Mouse (Mus musculus) cerebellum, adult 18-20 months (tissue): ENCODE measurements around the gene Tbc1d16.

Experiments used
- DNase-seq, 2 experiments: peaks; one replicate each; pipeline ENCODE4 v3.0.0; 2021

The Tbc1d16 gene

DNA sequence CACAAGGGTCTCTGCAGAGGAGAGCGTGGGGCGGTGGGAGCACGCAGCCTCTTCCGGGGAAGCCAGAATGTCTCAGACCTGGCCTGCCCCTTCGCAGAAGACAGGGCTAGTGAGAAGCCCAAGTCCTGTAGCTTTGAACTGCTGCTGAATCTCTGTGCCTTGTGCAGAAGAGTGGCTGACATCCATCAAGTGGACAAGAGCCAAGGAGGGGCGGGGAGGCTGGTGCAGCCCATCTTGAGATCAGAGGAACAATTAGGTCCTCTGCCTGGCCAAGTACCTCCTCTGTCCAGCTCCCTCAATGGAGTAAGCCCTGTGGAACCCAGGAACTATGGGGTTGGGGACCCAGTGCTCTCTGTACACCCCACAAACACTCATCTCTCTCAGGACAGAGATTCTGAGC lies 89.3 kb downstream of the Tbc1d16 start:
- no peak for DNase-seq

DNA sequence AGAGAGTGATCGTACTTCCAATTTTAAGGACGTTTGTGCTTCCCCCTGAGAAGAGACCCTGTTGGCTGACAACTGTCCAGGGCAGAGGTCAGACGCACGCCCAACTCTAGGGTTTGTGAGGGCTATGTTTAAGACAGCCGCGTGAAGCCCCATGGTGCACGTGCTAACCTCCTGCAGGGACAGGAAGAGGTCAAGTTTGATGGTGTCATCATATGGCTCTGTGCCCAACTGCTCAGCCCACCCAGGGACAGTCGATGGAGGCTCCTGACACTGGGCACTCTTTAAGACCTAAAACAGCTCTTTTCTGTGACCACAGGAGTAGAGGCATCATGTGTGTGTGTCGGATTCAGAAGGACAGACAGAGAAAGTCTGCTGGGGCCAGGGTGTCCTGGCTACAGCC lies 90.1 kb downstream of the Tbc1d16 start:
- no peak for DNase-seq

GRCm38 (mm10) chr11:119134586-119134985 lies 93.7 kb downstream of the Tbc1d16 start:
- DNase-seq: peak; percentile 24 to 42

DNA sequence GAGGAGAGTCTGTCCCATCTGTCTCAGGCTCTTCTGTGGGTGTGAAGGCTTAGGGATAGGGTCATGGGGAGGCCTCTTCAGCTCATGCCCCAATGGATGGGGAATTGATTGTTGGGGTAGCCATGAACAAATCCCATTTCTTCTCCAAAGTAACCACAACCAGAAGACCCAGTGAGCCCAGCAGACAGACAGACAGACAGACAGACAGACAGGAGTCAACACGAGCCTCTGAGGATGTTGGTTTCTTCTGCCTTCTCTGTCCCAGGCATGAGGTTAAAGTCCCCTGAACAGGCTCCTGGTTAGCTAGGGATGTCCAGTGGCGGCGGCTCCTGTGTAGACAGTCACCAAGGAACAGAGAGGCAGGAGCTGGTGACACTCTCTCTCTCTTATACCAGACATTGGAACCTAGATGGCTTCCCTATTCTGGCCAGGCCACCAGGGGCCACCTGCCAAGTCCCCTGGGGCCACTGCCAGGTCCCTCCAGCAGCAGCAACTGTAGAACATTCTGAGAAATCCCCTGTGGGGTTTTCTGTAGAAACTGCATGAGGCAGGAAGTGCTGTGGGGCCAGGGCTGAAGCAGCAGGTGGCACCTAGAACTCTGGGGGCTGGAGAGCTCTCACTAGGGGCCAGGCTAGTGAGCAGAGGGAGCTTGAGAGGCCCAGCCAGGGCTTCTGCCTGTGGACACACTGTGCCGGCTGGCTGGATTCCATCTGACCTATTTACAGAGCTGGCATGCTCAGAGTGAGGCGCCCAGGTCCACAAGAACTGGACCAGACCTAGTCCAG lies 94.7 kb downstream of the Tbc1d16 start:
- peak; percentile 94 to 96 for DNase-seq

- no peak for DNase-seq
Measured at GRCm38 (mm10) chr11:119132198-119133035, 95.9 kb downstream of the Tbc1d16 start.

DNA sequence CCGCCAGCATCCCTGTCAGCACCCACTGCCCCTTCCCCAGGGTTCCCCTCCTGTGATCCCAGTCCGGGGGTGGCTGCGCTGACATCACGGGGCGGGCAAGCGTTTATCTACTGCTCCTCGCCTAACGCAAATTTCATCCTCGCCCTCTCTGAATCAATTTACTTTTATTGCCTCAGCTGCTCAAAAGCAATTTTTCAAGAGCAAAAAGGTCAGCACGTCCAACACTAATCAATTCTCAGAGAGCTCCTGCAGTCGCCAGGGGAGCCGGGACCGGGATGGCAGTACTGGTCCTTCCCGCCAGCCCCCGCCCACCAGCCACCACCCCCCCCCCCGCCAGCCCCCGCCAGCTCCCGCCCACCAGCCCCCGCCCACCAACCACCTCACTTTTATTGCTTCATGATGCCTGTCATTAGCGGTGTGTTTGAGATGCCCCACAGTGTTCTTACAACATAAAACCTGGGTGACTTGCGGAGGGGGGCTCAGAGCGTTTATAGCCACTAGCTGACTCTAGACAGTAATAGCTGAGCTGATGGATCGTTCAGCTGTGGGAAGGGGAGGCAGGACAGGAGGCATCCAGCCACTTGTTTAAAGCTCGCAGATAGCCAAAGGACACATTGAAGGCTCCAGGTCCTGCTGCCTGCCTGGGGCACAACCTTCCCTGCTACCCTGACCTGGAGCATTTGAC lies 98.1 kb downstream of the Tbc1d16 start:
- no peak for DNase-seq

GRCm38 (mm10) chr11:119129281-119130058 lies 98.8 kb downstream of the Tbc1d16 start:
- no peak for DNase-seq

DNA sequence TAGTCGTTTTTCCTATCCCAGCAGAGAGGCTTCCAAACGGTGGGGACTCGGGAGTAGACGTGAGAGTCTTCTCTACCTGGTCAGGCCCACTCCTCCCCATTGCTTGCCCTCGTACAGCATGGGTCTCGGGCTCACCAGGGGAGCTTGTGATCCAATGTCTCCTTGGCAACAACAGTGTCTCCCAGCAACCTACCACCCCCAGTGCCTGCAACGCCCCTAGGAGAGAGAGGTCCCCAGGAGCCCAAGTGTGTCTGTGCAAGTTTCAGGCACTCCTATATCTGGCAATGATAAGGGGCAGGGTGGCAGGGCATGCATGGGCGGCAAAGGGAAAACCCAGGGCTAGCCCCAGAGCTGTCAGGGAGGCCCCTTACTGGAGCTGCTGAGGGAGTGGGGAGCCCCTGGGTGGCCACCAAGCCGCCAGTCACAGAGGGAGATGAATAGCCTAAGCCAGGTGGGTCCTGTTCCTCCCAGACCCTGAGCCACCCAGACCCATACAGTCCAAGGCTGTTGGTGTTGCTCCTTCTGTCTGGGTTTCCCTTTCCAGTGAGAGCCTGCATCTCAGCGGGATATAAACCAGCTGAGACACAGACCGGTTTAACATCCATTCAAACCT lies 99.5 kb downstream of the Tbc1d16 start:
- DNase-seq: no peak

- no peak for DNase-seq
Measured at GRCm38 (mm10) chr11:119127686-119128473, 100.4 kb downstream of the Tbc1d16 start.

DNA sequence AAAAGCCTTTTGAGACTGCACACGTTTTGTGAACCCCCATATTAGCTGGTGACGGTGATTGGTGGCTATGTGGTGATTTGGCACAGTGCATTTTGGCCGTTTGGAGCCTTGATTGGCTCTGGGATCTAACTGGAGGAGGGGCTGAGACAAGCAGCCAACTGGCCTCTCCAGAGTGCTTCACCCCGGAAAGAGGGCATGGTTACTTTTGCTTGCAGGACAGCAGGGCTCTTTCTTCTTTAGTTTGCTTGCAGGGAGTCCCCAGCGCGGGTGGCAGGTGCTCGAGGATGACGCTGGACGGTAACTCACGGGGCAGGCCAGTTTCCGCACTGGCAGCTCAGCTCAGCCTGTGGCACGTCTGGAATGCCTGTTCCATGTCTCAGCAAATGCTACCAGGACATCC lies 101.2 kb downstream of the Tbc1d16 start:
- DNase-seq: no peak

DNA sequence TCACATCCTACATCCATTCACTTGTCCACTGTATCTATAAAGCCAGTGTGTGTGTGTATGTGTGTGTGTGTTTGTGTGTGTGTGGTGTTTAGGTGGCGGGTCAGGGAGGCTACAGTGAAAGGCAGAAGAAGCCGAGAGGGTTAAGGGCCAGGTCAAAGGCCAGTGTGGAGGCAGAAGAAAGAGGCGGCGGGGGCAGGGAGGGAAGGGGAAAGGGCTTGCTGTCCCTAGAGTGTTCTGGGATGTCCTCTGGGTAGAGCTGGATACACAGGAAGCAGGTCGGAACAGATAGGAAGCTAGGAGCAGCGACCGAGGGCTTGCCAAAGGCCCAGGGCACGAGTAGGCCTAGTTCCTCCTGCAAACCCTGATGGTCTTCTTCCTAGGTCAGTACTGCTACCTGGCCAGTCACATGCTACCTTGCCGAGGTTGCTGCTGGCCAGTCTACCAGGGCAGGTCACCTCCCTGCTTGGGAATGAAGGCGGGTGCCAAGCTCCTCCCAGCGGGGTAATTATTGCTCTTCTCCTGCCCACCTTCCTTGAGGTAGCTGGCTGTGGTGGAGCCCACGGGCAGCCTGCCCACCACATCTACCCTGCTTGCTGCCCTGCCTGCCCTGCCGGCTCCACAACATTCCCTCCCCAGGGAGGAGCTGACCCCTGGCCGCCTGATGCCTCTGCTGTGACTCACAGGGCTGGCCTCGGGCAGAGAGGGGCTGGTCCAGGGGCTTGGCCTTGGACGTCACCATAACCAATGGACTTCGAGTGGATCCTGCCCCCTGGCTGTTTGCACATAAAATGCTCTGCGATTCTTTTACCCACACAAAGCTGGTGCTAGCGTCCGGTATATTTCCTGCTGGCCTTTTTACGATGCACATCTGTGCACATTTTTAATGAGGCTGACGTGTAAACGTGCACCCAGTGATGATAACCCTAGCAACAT lies 102.1 kb downstream of the Tbc1d16 start:
- DNase-seq: peak in 1 of 2 experiments; percentile 25

DNA sequence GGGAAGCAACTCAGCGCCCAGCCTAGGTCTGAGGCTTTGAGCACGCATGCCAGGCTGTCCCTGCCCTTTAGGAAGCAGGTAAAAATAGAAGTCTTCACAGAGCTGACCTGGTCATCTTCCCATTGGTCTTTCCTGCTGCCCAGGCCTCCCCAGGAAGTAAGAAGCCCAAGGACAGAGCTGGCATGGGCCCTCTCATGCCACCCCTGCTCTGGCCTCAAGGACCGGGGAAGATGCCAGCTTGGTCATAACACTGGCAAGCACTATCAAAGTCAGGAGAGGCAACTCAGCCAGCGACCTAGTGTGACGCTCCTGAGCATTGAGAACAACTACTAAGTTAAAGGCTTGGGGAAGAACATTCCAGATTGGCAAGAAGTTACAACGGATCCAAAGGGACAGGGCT lies 103.8 kb downstream of the Tbc1d16 start:
- no peak for DNase-seq

DNA sequence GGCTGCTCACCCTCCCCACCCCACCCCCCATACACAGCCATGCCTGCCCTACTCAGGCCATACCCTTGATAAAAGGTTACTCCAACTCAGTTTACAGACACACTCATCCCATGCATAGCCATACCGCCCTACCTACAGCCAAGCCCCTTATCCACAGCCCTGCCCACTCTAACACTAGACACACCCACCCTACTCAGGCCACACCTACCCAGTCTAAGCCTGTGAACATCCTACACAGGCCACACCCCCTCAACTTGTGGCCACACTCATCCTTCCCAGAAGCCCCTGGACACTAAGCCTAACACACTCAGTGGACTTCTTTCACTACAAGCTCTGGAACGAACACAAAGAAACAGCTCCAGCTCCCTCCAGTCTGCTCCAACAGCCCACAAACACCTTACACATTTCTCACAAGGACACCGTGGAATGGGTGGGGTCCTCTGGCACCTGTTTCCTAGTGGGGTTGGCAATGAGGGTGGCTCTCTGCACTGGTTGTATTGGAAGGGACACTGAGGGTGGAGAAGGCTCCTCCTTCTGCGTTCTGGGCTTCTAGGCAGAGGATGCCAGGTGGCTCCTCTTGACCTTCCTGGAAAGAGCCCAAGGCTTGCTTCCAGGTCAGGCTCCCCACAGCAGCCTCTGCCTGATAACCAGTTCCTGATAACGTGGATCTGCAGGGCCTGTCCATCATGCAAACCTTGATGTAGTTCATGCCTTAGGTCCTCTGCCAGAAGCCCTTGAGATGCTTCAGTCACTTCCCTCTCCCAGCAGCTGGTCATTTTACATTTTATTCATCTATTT lies 104.6 kb downstream of the Tbc1d16 start:
- no peak for DNase-seq

DNA sequence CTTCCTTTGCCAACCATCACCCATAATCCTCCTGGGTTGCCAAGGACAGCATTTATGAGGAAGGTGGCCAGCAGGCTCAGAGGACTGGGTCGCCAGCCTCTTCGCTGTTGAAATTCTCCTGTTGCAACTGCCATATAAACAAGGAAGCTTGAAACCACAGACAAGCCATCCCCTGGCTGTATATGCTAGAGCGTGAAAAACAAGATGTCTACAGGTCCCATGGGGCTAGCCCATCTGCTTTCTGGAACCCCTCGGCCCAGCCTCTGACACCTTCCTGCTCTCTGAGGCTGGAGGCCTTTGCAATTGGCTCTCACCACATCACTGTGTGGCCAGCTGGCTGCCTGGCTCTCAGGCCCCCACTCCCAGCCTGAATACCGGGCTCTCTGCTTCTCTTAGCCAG lies 105.9 kb downstream of the Tbc1d16 start:
- no peak for DNase-seq

DNA sequence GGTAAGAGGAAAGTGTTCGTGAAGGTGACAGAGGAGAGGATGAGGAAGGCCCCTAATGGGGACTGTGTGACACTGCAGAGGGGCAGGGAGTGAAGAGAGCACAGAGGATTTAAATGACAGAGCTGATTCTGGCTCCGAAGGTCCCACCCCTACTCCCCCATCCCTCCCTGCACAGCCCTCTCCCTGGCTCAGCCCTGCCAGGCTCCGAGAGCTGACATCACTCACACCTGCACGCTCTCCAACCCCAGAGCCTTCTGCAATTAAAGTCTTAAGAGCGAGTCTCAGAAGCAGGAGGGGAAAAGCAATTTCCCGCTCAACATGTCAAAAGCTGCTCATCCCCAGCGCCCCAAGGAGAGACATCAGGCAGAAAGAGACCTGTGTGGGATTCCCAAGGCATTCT lies 109.4 kb downstream of the Tbc1d16 start:
- DNase-seq: no peak

GRCm38 (mm10) chr11:119117945-119118344 lies 110.4 kb downstream of the Tbc1d16 start:
- no peak for DNase-seq

GRCm38 (mm10) chr11:119116992-119117391 lies 111.3 kb downstream of the Tbc1d16 start:
- no peak for DNase-seq

DNA sequence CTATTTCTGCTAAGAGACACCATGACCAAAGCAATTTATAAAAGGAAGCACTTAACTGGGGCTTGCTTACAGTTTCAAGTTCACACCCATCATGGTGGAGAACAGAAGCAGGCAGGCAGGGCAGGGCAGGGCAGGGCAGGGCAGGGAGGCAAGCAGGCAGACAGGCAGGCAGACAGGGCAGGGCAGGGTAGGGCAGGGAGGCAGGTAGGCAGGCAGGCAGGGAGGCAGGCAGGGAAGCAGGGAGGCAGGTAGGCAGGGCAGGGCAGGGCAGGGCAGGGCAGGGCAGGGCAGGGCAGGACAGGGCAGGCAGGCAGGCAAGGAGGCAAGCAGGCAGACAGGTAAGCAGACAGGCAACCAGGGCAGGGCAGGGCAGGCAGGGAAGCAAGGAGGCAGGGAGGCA lies 115.6 kb downstream of the Tbc1d16 start:
- no peak for DNase-seq

DNA sequence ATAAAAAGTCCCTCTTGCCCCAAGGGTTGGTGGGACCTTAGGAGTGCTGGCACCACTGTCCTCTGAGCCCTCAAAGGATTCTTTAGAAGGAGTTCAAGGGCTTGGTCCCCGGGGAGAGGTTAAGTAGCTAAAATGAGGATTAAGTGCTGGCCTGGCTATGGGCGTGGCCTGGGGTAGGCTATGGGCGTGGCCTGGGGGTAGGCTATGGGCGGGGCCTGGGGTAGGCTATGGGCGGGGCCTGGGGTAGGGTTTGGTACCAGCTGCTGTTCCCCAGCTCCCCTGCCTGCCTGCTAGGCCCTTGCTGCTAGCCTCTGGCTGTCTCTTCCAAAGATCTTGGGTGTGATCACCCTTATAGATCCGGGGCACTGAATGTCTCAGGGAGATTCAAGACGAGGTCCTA lies 117.0 kb downstream of the Tbc1d16 start:
- no peak for DNase-seq
